Comparison of ENCODE assay signal across 36 mouse cellular contexts in the genomic region with DNA sequence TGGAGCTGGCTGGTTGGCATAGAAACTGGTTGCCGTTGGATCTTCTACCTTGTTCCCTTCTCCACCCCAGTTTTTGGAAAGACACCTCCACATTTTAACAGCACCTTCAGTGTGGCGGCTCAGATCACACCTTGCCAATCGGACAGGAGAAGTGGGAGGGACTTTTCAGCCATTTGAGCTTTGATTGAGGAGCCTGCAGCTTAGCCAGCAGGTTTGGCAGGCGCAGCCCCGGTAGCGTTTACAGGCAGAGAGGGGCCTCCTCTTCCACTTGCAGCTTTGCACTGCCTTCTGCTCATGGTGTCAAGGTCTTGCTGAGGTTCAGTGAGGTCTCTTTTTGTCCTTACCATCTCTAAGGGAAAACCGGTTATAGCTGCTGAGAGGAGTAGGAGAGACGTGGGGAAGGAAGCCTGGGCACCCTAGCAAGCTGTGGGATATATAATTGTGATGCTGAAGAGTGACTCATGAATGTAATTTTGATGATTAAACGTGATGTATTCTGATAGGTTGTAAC. TPM values are rescaled to one million over a fixed set of nuclear protein-coding genes. Genes with fewer than 3 reads are reported as not detected.
A peak's percentile ranks its signal among the peaks of the same experiment; 100 is the strongest.
DNase-seq lines count a peak whose midpoint lies in the region; ATAC-seq and TF ChIP-seq lines count a peak whose summit lies in the region.
"Had no signal": no experiment of that assay in that cellular context is flagged by ENCODE, and none has a peak within 500 bp of the region (broad histone marks: within the 10 kb centered on the region; RNA-seq: fewer than 3 reads in every experiment).

No protein-coding gene starts in this region.

- H3K4me3 ChIP-seq in heart, adult 2 months = no peak overlapping the region
- no peak overlapping the region for H3K4me3 ChIP-seq in neural tube, embryonic 13.5 days
- no peak overlapping the region for H3K4me3 ChIP-seq in heart, embryonic 15.5 days
- H3K4me3 ChIP-seq in midbrain, postnatal 0 days (ENCODE audit: low read depth, low read length) = no peak overlapping the region
- H3K4me3 ChIP-seq: embryonic facial prominence, embryonic 13.5 days; erythroblast, embryonic 14.5 days; forebrain, embryonic 12.5 days; hindbrain, embryonic 10.5 days; liver, embryonic 12.5 days; midbrain, embryonic 12.5 days had no signal

- H3K27me3 ChIP-seq in heart, adult 2 months (ENCODE audit: control insufficient read depth, insufficient read depth, low read length) = no peaks in the 10 kb centered on the region
- H3K27me3 ChIP-seq in neural tube, embryonic 13.5 days = no peaks in the 10 kb centered on the region
- H3K27me3 ChIP-seq in heart, embryonic 15.5 days = no peaks in the 10 kb centered on the region
- H3K27me3 ChIP-seq in midbrain, postnatal 0 days (ENCODE audit: insufficient read depth, low read length) = no peaks in the 10 kb centered on the region
- H3K27me3 ChIP-seq: CH12.LX; embryonic facial prominence, embryonic 13.5 days; forebrain, embryonic 12.5 days; liver, embryonic 12.5 days; midbrain, embryonic 12.5 days; Patski had no signal

- H3K36me3 ChIP-seq in heart, adult 2 months (ENCODE audit: control insufficient read depth, insufficient read depth, low read length) = 0 out of 2 replicates have a peak, but pooled peaks cover 3% of the 10 kb centered on the region
- H3K36me3 ChIP-seq in neural tube, embryonic 13.5 days = peaks cover 98% of the 10 kb centered on the region
- peaks cover 76% of the 10 kb centered on the region for H3K36me3 ChIP-seq in heart, embryonic 15.5 days
- peaks cover 78% of the 10 kb centered on the region for H3K36me3 ChIP-seq in midbrain, postnatal 0 days (ENCODE audit: insufficient read depth, low read length)

- 62% methylated on average over 9 of the region's 9 CpGs for WGBS in heart, adult 2 months
- 82% methylated on average over 9 of the region's 9 CpGs for WGBS in neural tube, embryonic 13.5 days
- 50% methylated on average over 9 of the region's 9 CpGs for WGBS in heart, embryonic 15.5 days
- WGBS in midbrain, postnatal 0 days = 90% methylated on average over 9 of the region's 9 CpGs

- H3K9ac ChIP-seq in heart, adult 2 months (ENCODE audit: low read depth, low read length) = no peak overlapping the region
- H3K9ac ChIP-seq in neural tube, embryonic 13.5 days = no peak overlapping the region
- no peak overlapping the region for H3K9ac ChIP-seq in heart, embryonic 15.5 days
- no peak overlapping the region for H3K9ac ChIP-seq in midbrain, postnatal 0 days (replicated peaks; ENCODE audit: low read length, poor library complexity, severe bottlenecking)
- H3K9ac ChIP-seq: embryonic facial prominence, embryonic 13.5 days; forebrain, embryonic 12.5 days; liver, embryonic 12.5 days; midbrain, embryonic 12.5 days had no signal

- peak in 1 of 2 experiments; percentile 26 for DNase-seq in heart, adult 2 months
- DNase-seq in heart, postnatal 25 days (ENCODE audit: low spot score) = no peak
- DNase-seq in neural tube, embryonic 10.5 days (ENCODE audit: extremely low spot score, low spot score) = no peak
- no peak for DNase-seq in ovary, postnatal 10 days (ENCODE audit: low spot score)
- DNase-seq in midbrain, postnatal 0 days (ENCODE audit: low spot score) = no peak
- DNase-seq: B cell, adult 2 months; cerebellum, adult 8-10 months; cerebellum, postnatal 36 days; embryo, embryonic 11 days; kidney, postnatal 36 days; left cerebral cortex, postnatal 4 days; lung, adult 18-20 months; lung, postnatal 14 days; thymus, adult 2 months; thymus, postnatal 4 days had no signal

- peak overlapping the region; percentile 17 for H3K27ac ChIP-seq in heart, adult 2 months
- H3K27ac ChIP-seq in neural tube, embryonic 13.5 days (replicated peaks) = 0 out of 2 replicates have a peak overlapping the region, but pooled peaks have one; percentile 13
- peak overlapping the region; percentile 89 for H3K27ac ChIP-seq in heart, embryonic 15.5 days
- H3K27ac ChIP-seq in midbrain, postnatal 0 days (ENCODE audit: low read depth, low read length) = no peak overlapping the region
- H3K27ac ChIP-seq: embryonic facial prominence, embryonic 13.5 days; forebrain, embryonic 12.5 days; hindbrain, embryonic 10.5 days; liver, embryonic 12.5 days; midbrain, embryonic 12.5 days; stomach, postnatal 0 days had no signal

- TF ChIP-seq POLR2A in heart, adult 2 months (IDR thresholded peaks at IDR 0.05; ENCODE audit: insufficient read depth, low read depth, low read length) = no peak

- intact Hi-C loops in heart, adult 2 months (cut with DNase I) = loop anchor here (5.0 kb wide), 3 partner anchors 70 to 120 kb away; no protein-coding TSS in a partner anchor
- intact Hi-C loops in heart, postnatal 25 days (cut with DNase I) = no loop called here

- no peak for TF ChIP-seq CTCF in heart, adult 2 months (IDR thresholded peaks at IDR 0.05)
- no peak for TF ChIP-seq CTCF in midbrain, postnatal 0 days (IDR thresholded peaks at IDR 0.05)

- no peak for TF ChIP-seq EP300 in heart, adult 2 months (IDR thresholded peaks at IDR 0.05; ENCODE audit: insufficient read depth, low read depth, low read length)

- no peak overlapping the region for H3K4me2 ChIP-seq in neural tube, embryonic 13.5 days
- H3K4me2 ChIP-seq in heart, embryonic 15.5 days = no peak overlapping the region
- H3K4me2 ChIP-seq in midbrain, postnatal 0 days (ENCODE audit: low read depth, low read length, poor library complexity, severe bottlenecking) = no peak overlapping the region
- H3K4me2 ChIP-seq: embryonic facial prominence, embryonic 13.5 days; forebrain, embryonic 12.5 days; liver, embryonic 12.5 days; midbrain, embryonic 12.5 days had no signal

- H3K9me3 ChIP-seq in neural tube, embryonic 13.5 days = no peaks in the 10 kb centered on the region
- H3K9me3 ChIP-seq in heart, embryonic 15.5 days (replicated peaks) = no peaks in the 10 kb centered on the region
- no peaks in the 10 kb centered on the region for H3K9me3 ChIP-seq in midbrain, postnatal 0 days (ENCODE audit: low read length)
- H3K9me3 ChIP-seq: embryonic facial prominence, embryonic 13.5 days; forebrain, embryonic 12.5 days; G1E; hindbrain, embryonic 10.5 days; liver, embryonic 12.5 days; midbrain, embryonic 12.5 days had no signal

- H3K4me1 ChIP-seq in heart, adult 2 months (ENCODE audit: control insufficient read depth, insufficient read depth, low read length) = peaks cover 6% of the 10 kb centered on the region; the same call in 1 of the 2 replicates
- peaks cover 16% of the 10 kb centered on the region for H3K4me1 ChIP-seq in neural tube, embryonic 13.5 days (replicated peaks)
- peaks cover 50% of the 10 kb centered on the region for H3K4me1 ChIP-seq in heart, embryonic 15.5 days (replicated peaks)
- H3K4me1 ChIP-seq in midbrain, postnatal 0 days (ENCODE audit: insufficient read depth, low read length) = no peaks in the 10 kb centered on the region
- H3K4me1 ChIP-seq: embryonic facial prominence, embryonic 13.5 days; forebrain, embryonic 12.5 days; liver, embryonic 12.5 days; midbrain, embryonic 12.5 days had no signal

- no peak for ATAC-seq in neural tube, embryonic 13.5 days (ENCODE audit: low read depth)
- no peak for ATAC-seq in heart, embryonic 15.5 days (replicated peaks; ENCODE audit: insufficient number of reproducible peaks, insufficient read depth, low FRiP score, low read depth)
- ATAC-seq in midbrain, postnatal 0 days (ENCODE audit: low FRiP score) = no peak
- ATAC-seq: intestine, postnatal 0 days; liver, embryonic 12.5 days; Patski had no signal

- H3K79me2 ChIP-seq in heart, adult 2 months (replicated peaks; ENCODE audit: control insufficient read depth, insufficient read depth, low read length) = no peaks in the 10 kb centered on the region

RNA-seq across cellular contexts. Expression of a gene that starts 17.7 kb away (rescaled TPM):
- not detected for total RNA-seq in heart, adult 2 months (2021)
- 0.38 TPM in 1 of 2 replicates, not detected in the other for polyA plus RNA-seq in heart, adult 2 months (2012; rRNA removed)
- under 1 TPM in 1 of 2 experiments, not detected in 1; 0.95 TPM for total RNA-seq in heart, postnatal 25 days (2021)
- 0.43 TPM in 1 of 2 replicates, not detected in the other for polyA plus RNA-seq in neural tube, embryonic 13.5 days (2015; fragmentation: Nextera tagmentation; extraction: Ambion mirVana)
- polyA plus RNA-seq in heart, embryonic 15.5 days (2015; fragmentation: Nextera tagmentation; extraction: Ambion mirVana) = 0.36 and 0.55 TPM in 2 replicates
- total RNA-seq in midbrain, postnatal 0 days (2014; rRNA removed) = not detected in 2 replicates
- polyA plus RNA-seq in midbrain, postnatal 0 days (2015; fragmentation: Nextera tagmentation; extraction: Ambion mirVana) = 0.43 TPM in 1 of 2 replicates, not detected in the other
- total RNA-seq: CH12.LX; G1E; gastrocnemius, adult 8-10 months; granulocyte monocyte progenitor cell, adult 5-6 weeks; left cerebral cortex, adult 18-20 months; left cerebral cortex, postnatal 4 days; megakaryocyte, adult 5-6 weeks; monocyte, adult 5-6 weeks had no signal
- polyA plus RNA-seq: embryonic facial prominence, embryonic 13.5 days; erythroblast, embryonic 14.5 days; forebrain, embryonic 12.5 days; kidney, embryonic 14.5 days; liver, embryonic 12.5 days; neural tube, embryonic 11.5 days; Patski; small intestine, adult 2 months; stomach, postnatal 0 days; thymus, adult 2 months had no signal
